ENCODE assay signal across 9 mouse cellular contexts in the genomic region with DNA sequence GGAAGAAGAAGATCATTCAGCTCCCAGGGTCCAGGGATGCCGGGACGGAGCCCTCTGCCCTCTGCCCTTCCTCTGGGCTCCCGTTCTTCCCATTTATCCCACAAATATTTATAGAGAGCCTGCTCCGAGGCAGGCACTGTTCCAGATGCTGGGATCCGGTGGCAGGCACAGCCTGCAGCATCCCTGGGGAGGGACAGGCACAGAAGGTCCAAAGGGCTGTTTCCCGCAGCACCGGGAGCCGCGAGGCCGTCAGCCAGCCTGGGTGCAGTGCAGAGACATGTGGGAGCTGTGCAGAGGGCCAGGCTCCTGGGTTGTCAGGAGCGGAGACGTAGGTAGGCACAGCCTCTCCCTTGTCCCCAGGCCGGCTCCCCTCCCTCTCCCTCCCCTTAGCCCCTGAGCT. TPM values are rescaled to one million over a fixed set of nuclear protein-coding genes. Genes with fewer than 3 reads are reported as not detected.
DNase-seq lines count a peak whose midpoint lies in the region; ATAC-seq and TF ChIP-seq lines count a peak whose summit lies in the region.
"Had no signal": no experiment of that assay in that cellular context is flagged by ENCODE, and none has a peak within 500 bp of the region (broad histone marks: within the 10 kb centered on the region; RNA-seq: fewer than 3 reads in every experiment).

No protein-coding gene starts in this region.

- no peak for TF ChIP-seq POLR2A in thymus, adult 2 months (IDR thresholded peaks at IDR 0.05; ENCODE audit: control insufficient read depth, extremely low read depth, insufficient read depth, low read length, poor library complexity)

- peak overlapping the region; percentile 55 for H3K27ac ChIP-seq in embryonic facial prominence, embryonic 10.5 days (replicated peaks)
- H3K27ac ChIP-seq in hindbrain, embryonic 13.5 days, result peak overlapping the region; percentile 60; the same call in 1 of the 2 replicates
- H3K27ac ChIP-seq in thymus, adult 2 months (ENCODE audit: control insufficient read depth, insufficient read depth, low read length), result no peak overlapping the region

- H3K4me3 ChIP-seq in embryonic facial prominence, embryonic 10.5 days, result peak overlapping the region; percentile 80
- H3K4me3 ChIP-seq in hindbrain, embryonic 13.5 days, result peak overlapping the region; percentile 62
- no peak overlapping the region for H3K4me3 ChIP-seq in thymus, adult 2 months (ENCODE audit: control insufficient read depth, insufficient read depth, low read length)

- WGBS in embryonic facial prominence, embryonic 10.5 days, result 30% methylated on average over 13 of the region's 13 CpGs
- WGBS in hindbrain, embryonic 13.5 days, result 21% methylated on average over 13 of the region's 13 CpGs
- WGBS in thymus, adult 2 months, result 97% methylated on average over 13 of the region's 13 CpGs

- no peak for TF ChIP-seq CTCF in thymus, adult 2 months (IDR thresholded peaks at IDR 0.05; ENCODE audit: borderline replicate concordance, control insufficient read depth, extremely low read depth, insufficient read depth, low read length, poor library complexity)

- H3K9ac ChIP-seq in hindbrain, embryonic 13.5 days, result peak overlapping the region; percentile 71

- peak; percentile 72 for DNase-seq in adrenal gland, postnatal 14 days
- no peak for DNase-seq in embryonic facial prominence, embryonic 10.5 days (ENCODE audit: low spot score)
- DNase-seq in lung, postnatal 10 days, result peak; percentile 65
- DNase-seq in urinary bladder, postnatal 4 days (ENCODE audit: low spot score in 2 of 2), result no peak
- DNase-seq in layer of hippocampus, adult 8-10 months (ENCODE audit: low spot score in 2 of 2), result no peak
- no peak for DNase-seq in gastrocnemius, postnatal 14 days
- no peak for DNase-seq in thymus, adult 2 months

- H3K4me2 ChIP-seq in hindbrain, embryonic 13.5 days, result peak overlapping the region; percentile 90

- peaks cover 76% of the 10 kb centered on the region for H3K4me1 ChIP-seq in embryonic facial prominence, embryonic 10.5 days
- H3K4me1 ChIP-seq in hindbrain, embryonic 13.5 days (replicated peaks), result peaks cover 64% of the 10 kb centered on the region
- H3K4me1 ChIP-seq in thymus, adult 2 months (replicated peaks; ENCODE audit: control insufficient read depth, insufficient read depth, low read length), result peaks cover 4% of the 10 kb centered on the region; the same call in 1 of the 2 replicates

- H3K9me3 ChIP-seq in embryonic facial prominence, embryonic 10.5 days, result no peaks in the 10 kb centered on the region
- H3K9me3 ChIP-seq in hindbrain, embryonic 13.5 days, result no peaks in the 10 kb centered on the region

- H3K36me3 ChIP-seq in embryonic facial prominence, embryonic 10.5 days (replicated peaks), result peaks cover 45% of the 10 kb centered on the region
- no peaks in the 10 kb centered on the region for H3K36me3 ChIP-seq in hindbrain, embryonic 13.5 days
- H3K36me3 ChIP-seq in thymus, adult 2 months (ENCODE audit: control insufficient read depth, insufficient read depth, low read length), result no peaks in the 10 kb centered on the region

- ATAC-seq in hindbrain, embryonic 13.5 days (ENCODE audit: low FRiP score), result no peak

- intact Hi-C loops in gastrocnemius, postnatal 14 days (cut with DNase I; ENCODE audit: low total_unique reads), result no loop called here

- peaks cover 61% of the 10 kb centered on the region for H3K27me3 ChIP-seq in embryonic facial prominence, embryonic 10.5 days (replicated peaks; ENCODE audit: low read depth, poor library complexity, severe bottlenecking)
- peaks cover 39% of the 10 kb centered on the region for H3K27me3 ChIP-seq in hindbrain, embryonic 13.5 days
- H3K27me3 ChIP-seq in thymus, adult 2 months (ENCODE audit: control insufficient read depth, insufficient read depth, low read length), result peaks cover 15% of the 10 kb centered on the region

RNA-seq across cellular contexts. Expression of a gene that starts 4.7 kb away (rescaled TPM):
- total RNA-seq in adrenal gland, postnatal 14 days (2021), result 29.9 and 33.9 TPM in 2 replicates
- 9.9 and 10.2 TPM in 2 replicates for polyA plus RNA-seq in embryonic facial prominence, embryonic 10.5 days (2016; fragmentation: Nextera tagmentation; extraction: Ambion mirVana)
- 21.3 and 22.1 TPM in 2 replicates for polyA plus RNA-seq in hindbrain, embryonic 13.5 days (2015; fragmentation: Nextera tagmentation; extraction: Ambion mirVana)
- total RNA-seq in layer of hippocampus, adult 8-10 months (2022), result 100 to 1,000 TPM; 114 to 136 (median 127) TPM
- total RNA-seq in gastrocnemius, postnatal 14 days (2021), result 10 to 100 TPM; 22.7 to 28.7 TPM
- 202 and 226 TPM in 2 replicates for polyA plus RNA-seq in thymus, adult 2 months (2012; rRNA removed)

RNA-seq across cellular contexts. Expression of a gene that starts 55.6 kb away (rescaled TPM):
- 1.0 and 1.1 TPM in 2 replicates for total RNA-seq in adrenal gland, postnatal 14 days (2021)
- 0.83 and 0.86 TPM in 2 replicates for polyA plus RNA-seq in embryonic facial prominence, embryonic 10.5 days (2016; fragmentation: Nextera tagmentation; extraction: Ambion mirVana)
- polyA plus RNA-seq in hindbrain, embryonic 13.5 days (2015; fragmentation: Nextera tagmentation; extraction: Ambion mirVana), result 2.2 and 2.6 TPM in 2 replicates
- 1 to 10 TPM in 1 of 4 experiments, under 1 TPM in 2, not detected in 1; 0.41 to 1.1 (median 0.43) TPM for total RNA-seq in layer of hippocampus, adult 8-10 months (2022)
- not detected for total RNA-seq in gastrocnemius, postnatal 14 days (2021)
- 0.39 TPM in 1 of 2 replicates, not detected in the other for polyA plus RNA-seq in thymus, adult 2 months (2012; rRNA removed)
- total RNA-seq: heart, postnatal 10 days had no signal

Comparison
In these comparisons a context has a peak if more than half of its experiments do, and no peak if none do; other contexts are left out.
1. DNase-seq: peak in adrenal gland, postnatal 14 days (single experiment) and lung, postnatal 10 days (single experiment); none in embryonic facial prominence, embryonic 10.5 days (single experiment), urinary bladder, postnatal 4 days (0 of 2), layer of hippocampus, adult 8-10 months (0 of 2), gastrocnemius, postnatal 14 days (single experiment) and thymus, adult 2 months (single experiment).